Comparison of ENCODE assay signal across 30 mouse cellular contexts in genomic region chr6:27161643-27162042, GRCm38 (mm10).
A peak's percentile ranks its signal among the peaks of the same experiment; 100 is the strongest.
DNase-seq lines count a peak whose midpoint lies in the region; ATAC-seq and TF ChIP-seq lines count a peak whose summit lies in the region.
"Had no signal": no experiment of that assay in that cellular context is flagged by ENCODE, and none has a peak within 500 bp of the region (broad histone marks: within the 10 kb centered on the region; RNA-seq: fewer than 3 reads in every experiment).

No protein-coding gene starts in this region.

- ATAC-seq in forebrain, embryonic 12.5 days (ENCODE audit: low FRiP score) = 0 out of 2 replicates have a peak, but pooled peaks have one; percentile 36
- 0 out of 2 replicates have a peak, but pooled peaks have one; percentile 16 for ATAC-seq in midbrain, embryonic 11.5 days (ENCODE audit: low FRiP score)
- ATAC-seq in midbrain, embryonic 16.5 days = no peak
- no peak for ATAC-seq in hindbrain, postnatal 0 days
- peak; percentile 82; the same call in 1 of the 2 replicates for ATAC-seq in neural tube, embryonic 13.5 days (ENCODE audit: low read depth)
- ATAC-seq: CD4-positive, CD25-positive, alpha-beta regulatory T cell, adult 4 months; forebrain, postnatal 0 days; intestine, embryonic 15.5 days had no signal

- no peaks in the 10 kb centered on the region for H3K4me1 ChIP-seq in forebrain, embryonic 12.5 days
- no peaks in the 10 kb centered on the region for H3K4me1 ChIP-seq in forebrain, embryonic 10.5 days
- no peaks in the 10 kb centered on the region for H3K4me1 ChIP-seq in midbrain, embryonic 11.5 days (ENCODE audit: control insufficient read depth, insufficient read depth, low read length)
- H3K4me1 ChIP-seq in midbrain, embryonic 16.5 days (ENCODE audit: control insufficient read depth, insufficient read depth, low read length) = no peaks in the 10 kb centered on the region
- no peaks in the 10 kb centered on the region for H3K4me1 ChIP-seq in hindbrain, postnatal 0 days (ENCODE audit: insufficient read depth, low read length)
- H3K4me1 ChIP-seq in neural tube, embryonic 13.5 days (replicated peaks) = no peaks in the 10 kb centered on the region
- H3K4me1 ChIP-seq: embryonic facial prominence, embryonic 13.5 days; hindbrain, embryonic 15.5 days; intestine, embryonic 15.5 days; limb, embryonic 13.5 days; lung, embryonic 15.5 days; midbrain, embryonic 12.5 days had no signal

- H3K27me3 ChIP-seq in forebrain, embryonic 12.5 days = no peaks in the 10 kb centered on the region
- no peaks in the 10 kb centered on the region for H3K27me3 ChIP-seq in forebrain, embryonic 10.5 days (ENCODE audit: poor library complexity, severe bottlenecking)
- H3K27me3 ChIP-seq in midbrain, embryonic 11.5 days (ENCODE audit: control insufficient read depth, insufficient read depth, low read length) = no peaks in the 10 kb centered on the region
- no peaks in the 10 kb centered on the region for H3K27me3 ChIP-seq in midbrain, embryonic 16.5 days (ENCODE audit: control insufficient read depth, insufficient read depth, low read depth, low read length)
- no peaks in the 10 kb centered on the region for H3K27me3 ChIP-seq in hindbrain, postnatal 0 days (ENCODE audit: insufficient read depth, low read length)
- H3K27me3 ChIP-seq in neural tube, embryonic 13.5 days = no peaks in the 10 kb centered on the region
- H3K27me3 ChIP-seq: embryonic facial prominence, embryonic 13.5 days; hindbrain, embryonic 15.5 days; intestine, embryonic 15.5 days; limb, embryonic 13.5 days; lung, embryonic 15.5 days; midbrain, embryonic 12.5 days had no signal

- H3K27ac ChIP-seq in forebrain, embryonic 12.5 days = no peak overlapping the region
- H3K27ac ChIP-seq in forebrain, embryonic 10.5 days = no peak overlapping the region
- no peak overlapping the region for H3K27ac ChIP-seq in midbrain, embryonic 11.5 days (ENCODE audit: low read depth, low read length)
- no peak overlapping the region for H3K27ac ChIP-seq in midbrain, embryonic 16.5 days (ENCODE audit: low read length)
- H3K27ac ChIP-seq in hindbrain, postnatal 0 days = no peak overlapping the region
- no peak overlapping the region for H3K27ac ChIP-seq in neural tube, embryonic 13.5 days (replicated peaks)
- H3K27ac ChIP-seq: embryonic facial prominence, embryonic 13.5 days; hindbrain, embryonic 15.5 days; intestine, embryonic 15.5 days; layer of hippocampus, adult 2 months; left cerebral cortex, adult 2 months; limb, embryonic 13.5 days; lung, embryonic 15.5 days; midbrain, embryonic 12.5 days; stomach, postnatal 0 days had no signal

- H3K4me2 ChIP-seq in forebrain, embryonic 12.5 days = no peak overlapping the region
- no peak overlapping the region for H3K4me2 ChIP-seq in midbrain, embryonic 11.5 days
- no peak overlapping the region for H3K4me2 ChIP-seq in midbrain, embryonic 16.5 days (ENCODE audit: low read length)
- H3K4me2 ChIP-seq in hindbrain, postnatal 0 days (ENCODE audit: low read depth, low read length) = no peak overlapping the region
- no peak overlapping the region for H3K4me2 ChIP-seq in neural tube, embryonic 13.5 days
- H3K4me2 ChIP-seq: embryonic facial prominence, embryonic 13.5 days; hindbrain, embryonic 15.5 days; intestine, embryonic 15.5 days; limb, embryonic 13.5 days; liver, embryonic 11.5 days; lung, embryonic 15.5 days; midbrain, embryonic 12.5 days had no signal

- no peak for DNase-seq in forebrain, embryonic 10.5 days (ENCODE audit: extremely low spot score, low spot score)
- no peak for DNase-seq in midbrain, embryonic 11.5 days (ENCODE audit: low spot score, missing footprints)
- peak; percentile 28 for DNase-seq in hindbrain, postnatal 0 days (ENCODE audit: low spot score)
- no peak for DNase-seq in left cerebral cortex, postnatal 36 days (ENCODE audit: low spot score in 2 of 2)
- DNase-seq: adrenal gland, postnatal 36 days; cerebellum, adult 8-10 months; cerebellum, postnatal 25 days; forebrain, postnatal 0 days; heart, postnatal 14 days; kidney, adult 2 months; kidney, postnatal 36 days; right cerebral cortex, postnatal 4 days; thymus, adult 18-20 months; thymus, postnatal 25 days had no signal

- no peak overlapping the region for H3K9ac ChIP-seq in forebrain, embryonic 12.5 days
- H3K9ac ChIP-seq in midbrain, embryonic 11.5 days (ENCODE audit: low read length) = no peak overlapping the region
- H3K9ac ChIP-seq in midbrain, embryonic 16.5 days (ENCODE audit: low read depth, low read length) = no peak overlapping the region
- H3K9ac ChIP-seq in hindbrain, postnatal 0 days (replicated peaks; ENCODE audit: low read length) = no peak overlapping the region
- no peak overlapping the region for H3K9ac ChIP-seq in neural tube, embryonic 13.5 days
- H3K9ac ChIP-seq: embryonic facial prominence, embryonic 13.5 days; forebrain, postnatal 0 days; hindbrain, embryonic 15.5 days; intestine, embryonic 15.5 days; limb, embryonic 13.5 days; lung, embryonic 15.5 days; midbrain, embryonic 12.5 days had no signal

- no peak for TF ChIP-seq CTCF in hindbrain, postnatal 0 days (IDR thresholded peaks at IDR 0.05; ENCODE audit: low read depth)

- intact Hi-C loops in left cerebral cortex, postnatal 36 days (cut with DNase I) = no loop called here

- no peak overlapping the region for H3K4me3 ChIP-seq in forebrain, embryonic 12.5 days (replicated peaks)
- H3K4me3 ChIP-seq in forebrain, embryonic 10.5 days = no peak overlapping the region
- no peak overlapping the region for H3K4me3 ChIP-seq in midbrain, embryonic 11.5 days (ENCODE audit: low read depth, low read length)
- no peak overlapping the region for H3K4me3 ChIP-seq in midbrain, embryonic 16.5 days (ENCODE audit: low read depth, low read length)
- no peak overlapping the region for H3K4me3 ChIP-seq in hindbrain, postnatal 0 days (ENCODE audit: low read length)
- H3K4me3 ChIP-seq in neural tube, embryonic 13.5 days = no peak overlapping the region
- H3K4me3 ChIP-seq: embryonic facial prominence, embryonic 13.5 days; erythroblast, embryonic 14.5 days; hindbrain, embryonic 15.5 days; intestine, embryonic 15.5 days; layer of hippocampus, adult 2 months; left cerebral cortex, adult 2 months; limb, embryonic 13.5 days; lung, embryonic 15.5 days; midbrain, embryonic 12.5 days; myocyte had no signal

- H3K36me3 ChIP-seq in forebrain, embryonic 12.5 days (replicated peaks) = no peaks in the 10 kb centered on the region
- H3K36me3 ChIP-seq in forebrain, embryonic 10.5 days (replicated peaks) = no peaks in the 10 kb centered on the region
- H3K36me3 ChIP-seq in midbrain, embryonic 11.5 days (ENCODE audit: control insufficient read depth, insufficient read depth, low read length) = no peaks in the 10 kb centered on the region
- H3K36me3 ChIP-seq in midbrain, embryonic 16.5 days (ENCODE audit: control insufficient read depth, insufficient read depth, low read length) = no peaks in the 10 kb centered on the region
- no peaks in the 10 kb centered on the region for H3K36me3 ChIP-seq in hindbrain, postnatal 0 days (ENCODE audit: insufficient read depth, low read length)
- no peaks in the 10 kb centered on the region for H3K36me3 ChIP-seq in neural tube, embryonic 13.5 days
- H3K36me3 ChIP-seq: embryonic facial prominence, embryonic 13.5 days; hindbrain, embryonic 15.5 days; intestine, embryonic 15.5 days; limb, embryonic 13.5 days; lung, embryonic 15.5 days; midbrain, embryonic 12.5 days had no signal

- H3K9me3 ChIP-seq in forebrain, embryonic 12.5 days = no peaks in the 10 kb centered on the region
- no peaks in the 10 kb centered on the region for H3K9me3 ChIP-seq in forebrain, embryonic 10.5 days
- no peaks in the 10 kb centered on the region for H3K9me3 ChIP-seq in midbrain, embryonic 11.5 days (ENCODE audit: control insufficient read depth, low read length)
- no peaks in the 10 kb centered on the region for H3K9me3 ChIP-seq in midbrain, embryonic 16.5 days (replicated peaks; ENCODE audit: control insufficient read depth, low read length, poor library complexity, severe bottlenecking)
- no peaks in the 10 kb centered on the region for H3K9me3 ChIP-seq in hindbrain, postnatal 0 days (ENCODE audit: low read length)
- H3K9me3 ChIP-seq in neural tube, embryonic 13.5 days = no peaks in the 10 kb centered on the region
- H3K9me3 ChIP-seq: embryonic facial prominence, embryonic 13.5 days; hindbrain, embryonic 15.5 days; intestine, embryonic 15.5 days; limb, embryonic 13.5 days; lung, embryonic 15.5 days; midbrain, embryonic 12.5 days had no signal

- 52% methylated on average over 2 of the region's 2 CpGs for WGBS in forebrain, embryonic 12.5 days
- 48% methylated on average over 2 of the region's 2 CpGs for WGBS in forebrain, embryonic 10.5 days
- WGBS in midbrain, embryonic 11.5 days = 66% methylated on average over 2 of the region's 2 CpGs
- 58% methylated on average over 2 of the region's 2 CpGs for WGBS in midbrain, embryonic 16.5 days
- 62% methylated on average over 2 of the region's 2 CpGs for WGBS in hindbrain, postnatal 0 days
- whole genome bisulfite sequencing in neural tube, embryonic 13.5 days = 47% methylated on average over 2 of the region's 2 CpGs

Comparison
In these comparisons a context has a peak if more than half of its experiments do, and no peak if none do; other contexts are left out.
1. ATAC-seq: peak in forebrain, embryonic 12.5 days (single experiment), midbrain, embryonic 11.5 days (single experiment) and neural tube, embryonic 13.5 days (single experiment); none in midbrain, embryonic 16.5 days (single experiment) and hindbrain, postnatal 0 days (single experiment).